Mouse (Mus musculus): ENCODE measurements around the gene Cd40. TPM values are rescaled to one million over a fixed set of nuclear protein-coding genes. Genes with fewer than 3 reads are reported as not detected.

Cd40 gene
- polyA plus RNA-seq, 1 experiment from 2014 or later = 8.1 TPM

Other genes starting within 250 kb of the Cd40 start
- gene Zswim1, start 232.9 kb upstream of the Cd40 start, polyA plus RNA-seq (2016; fragmentation: Nextera tagmentation; extraction: Ambion mirVana) = 25.1 and 27.5 TPM in 2 replicates
- not detected in 2 replicates for gene Spata25, start 227.1 kb upstream of the Cd40 start, polyA plus RNA-seq (2016; fragmentation: Nextera tagmentation; extraction: Ambion mirVana)
- gene Ctsa, start 222.8 kb upstream of the Cd40 start, polyA plus RNA-seq (2016; fragmentation: Nextera tagmentation; extraction: Ambion mirVana) = 98.2 and 104 TPM in 2 replicates
- gene Neurl2, start 222.2 kb upstream of the Cd40 start, polyA plus RNA-seq (2016; fragmentation: Nextera tagmentation; extraction: Ambion mirVana) = 4.3 and 5.1 TPM in 2 replicates
- 47.2 and 78.1 TPM in 2 replicates for gene Pltp, start 197.9 kb upstream of the Cd40 start, polyA plus RNA-seq (2016; fragmentation: Nextera tagmentation; extraction: Ambion mirVana)
- gene Pcif1, start 176.3 kb upstream of the Cd40 start, polyA plus RNA-seq (2016; fragmentation: Nextera tagmentation; extraction: Ambion mirVana) = 76.1 and 88.4 TPM in 2 replicates
- 15.3 and 18.4 TPM in 2 replicates for gene Zfp335, start 143.9 kb upstream of the Cd40 start, polyA plus RNA-seq (2016; fragmentation: Nextera tagmentation; extraction: Ambion mirVana)
- gene Mmp9, start 114.8 kb upstream of the Cd40 start, polyA plus RNA-seq (2016; fragmentation: Nextera tagmentation; extraction: Ambion mirVana) = 0.56 and 1.2 TPM in 2 replicates
- gene Slc12a5, start 94.8 kb upstream of the Cd40 start, polyA plus RNA-seq (2016; fragmentation: Nextera tagmentation; extraction: Ambion mirVana) = 3.1 and 5.1 TPM in 2 replicates
- gene Ncoa5, start 20.8 kb upstream of the Cd40 start, polyA plus RNA-seq (2016; fragmentation: Nextera tagmentation; extraction: Ambion mirVana) = 101 and 102 TPM in 2 replicates
- not detected in 2 replicates for gene 1700025C18Rik, start 35.1 kb downstream of the Cd40 start, polyA plus RNA-seq (2016; fragmentation: Nextera tagmentation; extraction: Ambion mirVana)
- gene Cdh22, start 179.2 kb downstream of the Cd40 start, polyA plus RNA-seq (2016; fragmentation: Nextera tagmentation; extraction: Ambion mirVana) = 4.4 and 8.7 TPM in 2 replicates
- 68.3 and 73.0 TPM in 2 replicates for gene Slc35c2, start 232.2 kb downstream of the Cd40 start, polyA plus RNA-seq (2016; fragmentation: Nextera tagmentation; extraction: Ambion mirVana)

All from hindbrain, embryonic 10.5 days (tissue).